Mouse (Mus musculus): ENCODE measurements around the gene H6pd. TPM values are rescaled to one million over a fixed set of nuclear protein-coding genes. Genes with fewer than 3 reads are reported as not detected.

H6pd gene
- total and polyA plus RNA-seq, 2 experiments from 2014 or later: 7.3 to 25.7 TPM

DNA sequence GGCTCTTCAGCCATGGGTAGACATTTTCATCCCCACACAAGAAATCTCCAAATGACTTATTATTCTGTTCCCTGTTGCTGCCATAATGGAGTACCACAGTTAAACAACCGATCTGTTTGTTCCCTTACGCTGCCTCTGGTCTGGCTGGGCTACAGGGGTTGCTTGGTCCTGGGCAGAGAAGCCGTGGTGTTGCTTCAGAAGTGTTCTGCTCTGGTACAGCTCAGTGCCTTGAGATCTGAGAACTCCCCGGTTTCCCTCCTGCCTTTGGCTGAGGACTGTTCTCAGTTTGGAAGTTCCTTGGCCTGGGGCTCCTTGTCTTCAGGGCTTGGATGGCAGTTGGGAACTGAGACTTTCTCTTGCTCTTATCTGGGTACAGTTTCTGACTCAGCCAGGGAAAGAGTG is 3.5 kb upstream of the H6pd start:
- Histone ChIP-seq H3K4me2 (ENCODE audit: low read depth, low read length) (no peak overlapping the region), H3K9ac (replicated peaks; ENCODE audit: low read depth, low read length) (no peak overlapping the region), H3K36me3 (replicated peaks; ENCODE audit: control insufficient read depth, insufficient read depth, low read length) (no peaks in the 10 kb centered on the region), H3K4me1 (ENCODE audit: control insufficient read depth, insufficient read depth) (peaks cover 26% of the 10 kb centered on the region), H3K4me3 (ENCODE audit: low read depth, low read length) (no peak overlapping the region), H3K27ac (ENCODE audit: low read depth) (peak overlapping the region; percentile 48), H3K27me3 (ENCODE audit: control insufficient read depth, insufficient read depth, low read length) (0 out of 2 replicates have a peak, but pooled peaks cover 3% of the 10 kb centered on the region), H3K9me3 (replicated peaks; ENCODE audit: control insufficient read depth, low read length) (no peaks in the 10 kb centered on the region)
- TF ChIP-seq CTCF (IDR thresholded peaks at IDR 0.05; ENCODE audit: low read depth): no peak
- TF ChIP-seq EP300 (IDR thresholded peaks at IDR 0.05; ENCODE audit: low read depth): no peak
- ATAC-seq (ENCODE audit: insufficient read depth, low read depth) (no peak), DNase-seq (ENCODE audit: low spot score) (no peak)
- WGBS: 59% methylated on average over 4 of the region's 4 CpGs

DNA sequence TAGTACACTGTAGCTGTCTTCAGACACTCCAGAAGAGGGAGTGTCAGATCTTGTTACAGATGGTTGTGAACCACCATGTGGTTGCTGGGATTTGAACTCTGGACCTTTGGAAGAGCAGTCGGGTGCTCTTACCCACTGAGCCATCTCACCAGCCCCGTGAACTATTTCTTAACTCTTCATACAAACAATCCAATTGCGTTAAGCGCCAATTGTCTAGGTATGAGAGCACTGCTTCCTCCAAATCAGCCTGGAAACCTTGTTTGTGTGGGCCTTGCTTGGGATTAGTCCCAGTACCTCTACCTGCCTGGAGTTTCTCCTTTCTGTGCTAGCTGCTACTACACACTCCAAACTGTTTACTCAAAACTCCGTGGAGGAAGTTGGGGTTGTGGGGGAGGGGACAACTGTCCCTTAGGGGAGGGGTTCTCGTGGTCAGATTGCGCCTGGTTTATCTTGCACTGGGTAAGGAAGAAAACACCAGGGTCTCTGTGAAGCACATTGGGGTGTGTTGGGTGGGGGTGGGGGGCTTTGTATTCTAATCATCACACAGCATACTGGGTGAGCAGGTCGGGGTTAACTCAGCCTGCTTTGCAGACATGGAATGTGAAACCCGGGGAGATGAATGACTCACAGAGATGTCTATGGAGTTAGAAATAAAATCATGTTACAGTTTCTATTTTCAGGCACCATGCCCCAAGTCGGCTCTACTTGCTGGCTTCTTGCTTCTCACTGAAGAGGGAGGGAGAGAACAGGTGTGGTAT is 2.9 kb upstream of the H6pd start:
- 0 out of 2 replicates have a peak, but pooled peaks cover 2% of the 10 kb centered on the region for H3K27me3 ChIP-seq (ENCODE audit: control insufficient read depth, insufficient read depth, low read length)
- H3K4me3 ChIP-seq (ENCODE audit: low read depth, low read length): no peak overlapping the region
- ATAC-seq (ENCODE audit: insufficient read depth, low read depth) (no peak), DNase-seq (ENCODE audit: low spot score) (no peak)
- H3K4me2 ChIP-seq (ENCODE audit: low read depth, low read length): no peak overlapping the region
- H3K9ac ChIP-seq (replicated peaks; ENCODE audit: low read depth, low read length): no peak overlapping the region
- TF ChIP-seq EP300 (IDR thresholded peaks at IDR 0.05; ENCODE audit: low read depth): no peak
- peak overlapping the region; percentile 48 for H3K27ac ChIP-seq (ENCODE audit: low read depth)
- no peaks in the 10 kb centered on the region for H3K36me3 ChIP-seq (replicated peaks; ENCODE audit: control insufficient read depth, insufficient read depth, low read length)
- WGBS: 34% methylated on average over 10 of the region's 10 CpGs
- H3K4me1 ChIP-seq (ENCODE audit: control insufficient read depth, insufficient read depth): peaks cover 26% of the 10 kb centered on the region
- no peaks in the 10 kb centered on the region for H3K9me3 ChIP-seq (replicated peaks; ENCODE audit: control insufficient read depth, low read length)

DNA sequence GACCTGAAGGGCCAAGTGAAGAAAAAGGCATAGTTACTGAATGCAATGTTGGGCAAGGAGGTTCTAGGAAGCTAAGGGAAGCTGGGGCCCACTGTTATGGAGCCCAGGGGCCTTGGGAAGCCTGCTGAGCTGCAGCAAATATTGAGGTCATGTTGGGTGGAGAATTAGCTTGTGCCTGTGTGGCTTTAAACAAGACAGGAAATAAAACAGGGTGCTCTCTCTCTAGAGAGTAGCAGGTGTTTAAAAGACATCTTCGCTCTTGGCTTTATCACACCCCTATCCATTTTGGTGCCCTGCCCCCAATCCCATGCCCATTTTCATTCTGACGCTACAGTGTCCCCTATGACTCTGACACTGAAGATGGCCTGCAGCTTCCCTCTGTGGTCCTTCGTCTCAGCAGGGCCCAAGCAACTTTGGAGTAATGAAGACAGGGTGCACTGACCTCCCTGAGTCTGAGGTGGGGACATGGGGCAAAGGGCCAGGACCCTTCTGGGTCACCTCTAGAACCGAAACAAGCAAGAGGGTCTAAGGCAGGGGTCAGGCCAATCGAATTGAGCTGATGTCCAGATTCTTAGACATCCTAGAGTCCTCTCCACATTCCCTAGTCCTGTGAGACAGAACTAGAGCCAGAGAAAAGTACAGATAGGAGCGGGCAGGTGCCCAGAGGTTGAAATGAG is 1.4 kb upstream of the H6pd start:
- no peak overlapping the region for H3K4me3 ChIP-seq (ENCODE audit: low read depth, low read length)
- no peak overlapping the region for H3K4me2 ChIP-seq (ENCODE audit: low read depth, low read length)
- no peaks in the 10 kb centered on the region for H3K27me3 ChIP-seq (ENCODE audit: control insufficient read depth, insufficient read depth, low read length)
- 84% methylated on average over 6 of the region's 6 CpGs for WGBS
- no peaks in the 10 kb centered on the region for H3K9me3 ChIP-seq (replicated peaks; ENCODE audit: control insufficient read depth, low read length)
- peak overlapping the region; percentile 97; the same call in 1 of the 2 replicates for H3K27ac ChIP-seq (ENCODE audit: low read depth)
- no peak overlapping the region for H3K9ac ChIP-seq (replicated peaks; ENCODE audit: low read depth, low read length)
- ATAC-seq (ENCODE audit: insufficient read depth, low read depth) (no peak), DNase-seq (ENCODE audit: low spot score) (no peak)
- H3K4me1 ChIP-seq (ENCODE audit: control insufficient read depth, insufficient read depth): peaks cover 40% of the 10 kb centered on the region
- TF ChIP-seq EP300 (IDR thresholded peaks at IDR 0.05; ENCODE audit: low read depth) (no peak), CTCF (IDR thresholded peaks at IDR 0.05; ENCODE audit: low read depth) (no peak)
- H3K36me3 ChIP-seq (replicated peaks; ENCODE audit: control insufficient read depth, insufficient read depth, low read length): no peaks in the 10 kb centered on the region

DNA sequence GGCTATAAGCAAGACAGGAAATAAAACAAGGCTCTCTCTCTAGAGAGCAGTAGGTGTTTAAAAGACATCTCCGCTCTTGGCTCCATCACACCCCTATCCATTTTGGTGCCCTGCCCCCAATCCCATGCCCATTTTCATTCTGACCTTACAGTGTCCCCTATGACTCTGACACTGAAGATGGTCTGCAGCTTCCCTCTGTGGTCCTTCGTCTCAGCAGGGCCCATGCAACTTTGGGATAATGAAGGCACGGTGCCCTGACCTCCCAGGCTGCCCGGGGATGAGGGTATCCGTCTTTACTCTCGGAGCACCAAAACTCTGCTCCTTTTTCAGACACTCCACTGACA is 736 bp upstream of the H6pd start:
- H3K9me3 ChIP-seq (replicated peaks; ENCODE audit: control insufficient read depth, low read length): no peaks in the 10 kb centered on the region
- H3K9ac ChIP-seq (replicated peaks; ENCODE audit: low read depth, low read length): no peak overlapping the region
- TF ChIP-seq CTCF (IDR thresholded peaks at IDR 0.05; ENCODE audit: low read depth) (no peak), EP300 (IDR thresholded peaks at IDR 0.05; ENCODE audit: low read depth) (no peak)
- DNase-seq (ENCODE audit: low spot score) (no peak), ATAC-seq (ENCODE audit: insufficient read depth, low read depth) (no peak)
- no peak overlapping the region for H3K4me3 ChIP-seq (ENCODE audit: low read depth, low read length)
- peak overlapping the region; percentile 97 for H3K27ac ChIP-seq (ENCODE audit: low read depth)
- no peaks in the 10 kb centered on the region for H3K27me3 ChIP-seq (ENCODE audit: control insufficient read depth, insufficient read depth, low read length)
- WGBS: 82% methylated on average over 6 of the region's 6 CpGs
- H3K4me2 ChIP-seq (ENCODE audit: low read depth, low read length): peak overlapping the region; percentile 74
- H3K4me1 ChIP-seq (ENCODE audit: control insufficient read depth, insufficient read depth): peaks cover 43% of the 10 kb centered on the region
- no peaks in the 10 kb centered on the region for H3K36me3 ChIP-seq (replicated peaks; ENCODE audit: control insufficient read depth, insufficient read depth, low read length)

DNA sequence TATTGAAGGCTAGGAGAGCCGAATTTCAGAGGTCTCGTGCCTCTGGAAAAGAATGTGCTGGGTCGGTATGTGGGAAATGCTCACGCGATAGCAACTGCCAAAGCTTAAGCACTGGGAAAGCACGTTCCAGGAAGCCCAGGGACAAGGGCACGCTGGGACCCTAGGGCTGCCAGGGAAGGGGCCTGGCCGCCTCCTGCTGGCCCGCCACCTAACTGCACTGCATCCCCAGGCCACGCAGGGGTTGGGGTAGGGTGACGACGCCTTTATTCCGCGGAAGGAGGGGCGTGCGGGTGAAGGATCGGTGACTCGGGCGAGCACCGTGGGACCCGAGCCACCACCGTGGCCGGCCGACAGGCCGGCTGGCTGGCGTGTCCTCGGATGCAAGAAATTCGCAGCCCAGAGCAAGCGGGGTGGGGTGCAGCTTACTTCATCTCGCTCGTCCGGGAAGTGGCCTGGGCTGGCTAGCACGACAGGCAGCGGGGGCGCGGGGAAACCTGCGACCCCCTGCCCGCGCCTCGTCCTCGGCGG is 434 bp downstream of the H6pd start:
- peak overlapping the region; percentile 81 for H3K9ac ChIP-seq (replicated peaks; ENCODE audit: low read depth, low read length)
- no peaks in the 10 kb centered on the region for H3K36me3 ChIP-seq (replicated peaks; ENCODE audit: control insufficient read depth, insufficient read depth, low read length)
- TF ChIP-seq EP300 (IDR thresholded peaks at IDR 0.05; ENCODE audit: low read depth): peak; percentile 97
- peak; percentile 88 for TF ChIP-seq CTCF (IDR thresholded peaks at IDR 0.05; ENCODE audit: low read depth)
- H3K4me2 ChIP-seq (ENCODE audit: low read depth, low read length): peak overlapping the region; percentile 74
- peaks cover 46% of the 10 kb centered on the region for H3K4me1 ChIP-seq (ENCODE audit: control insufficient read depth, insufficient read depth)
- ATAC-seq (ENCODE audit: insufficient read depth, low read depth) (peak; percentile 92), DNase-seq (ENCODE audit: low spot score) (peak; percentile 96)
- no peaks in the 10 kb centered on the region for H3K27me3 ChIP-seq (ENCODE audit: control insufficient read depth, insufficient read depth, low read length)
- no peaks in the 10 kb centered on the region for H3K9me3 ChIP-seq (replicated peaks; ENCODE audit: control insufficient read depth, low read length)
- WGBS: under 1% methylated on average over 42 of the region's 42 CpGs
- H3K27ac ChIP-seq (ENCODE audit: low read depth): peak overlapping the region; percentile 97
- peak overlapping the region; percentile 67 for H3K4me3 ChIP-seq (ENCODE audit: low read depth, low read length)

Data from heart, postnatal 0 days (tissue).